Mouse (Mus musculus): ENCODE data around the gene Hist1h4f. TPM values are rescaled to one million over a fixed set of nuclear protein-coding genes. Genes with fewer than 3 reads are reported as not detected.

Hist1h4f gene
- polyA plus RNA-seq, 1 experiment, result 25.6 TPM

GRCm38 (mm10) chr13:23585442-23586098 lies 34.1 kb upstream of the Hist1h4f start:
- TF ChIP-seq POLR2A (IDR thresholded peaks at IDR 0.05; ENCODE audit: borderline replicate concordance, extremely low read depth, insufficient read depth, insufficient read length, poor library complexity, severe bottlenecking), result peak; percentile 51; the same call in 1 of the 2 replicates
- peak; percentile 98 for DNase-seq (ENCODE audit: low read depth)

DNA sequence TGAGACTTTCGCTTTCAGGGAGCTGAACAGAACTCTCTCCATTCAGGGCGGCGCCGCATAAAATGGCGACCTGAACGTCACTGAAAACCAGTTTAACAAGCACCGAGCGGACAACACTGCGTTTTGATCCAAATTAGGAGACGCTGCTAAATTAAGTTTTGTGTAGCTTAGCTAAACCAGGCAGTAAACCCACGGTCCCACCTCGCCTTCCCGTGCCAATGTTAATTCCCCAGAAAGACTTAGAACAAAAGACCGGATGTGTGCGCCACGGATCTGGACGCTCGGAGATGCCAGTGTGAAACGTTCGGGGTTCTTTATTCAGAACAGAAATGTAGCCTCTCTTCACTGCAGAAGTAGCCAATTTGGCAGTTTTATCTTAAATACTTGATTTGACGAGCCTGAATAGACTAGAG lies 33.6 kb upstream of the Hist1h4f start:
- TF ChIP-seq POLR2A (IDR thresholded peaks at IDR 0.05; ENCODE audit: borderline replicate concordance, extremely low read depth, insufficient read depth, insufficient read length, poor library complexity, severe bottlenecking) (peak; percentile 22; the same call in 1 of the 2 replicates), CTCF (IDR thresholded peaks at IDR 0.05; ENCODE audit: borderline replicate concordance, extremely low read depth, insufficient read depth, insufficient read length) (no peak)
- peak; percentile 88 for DNase-seq (ENCODE audit: low read depth)

DNA sequence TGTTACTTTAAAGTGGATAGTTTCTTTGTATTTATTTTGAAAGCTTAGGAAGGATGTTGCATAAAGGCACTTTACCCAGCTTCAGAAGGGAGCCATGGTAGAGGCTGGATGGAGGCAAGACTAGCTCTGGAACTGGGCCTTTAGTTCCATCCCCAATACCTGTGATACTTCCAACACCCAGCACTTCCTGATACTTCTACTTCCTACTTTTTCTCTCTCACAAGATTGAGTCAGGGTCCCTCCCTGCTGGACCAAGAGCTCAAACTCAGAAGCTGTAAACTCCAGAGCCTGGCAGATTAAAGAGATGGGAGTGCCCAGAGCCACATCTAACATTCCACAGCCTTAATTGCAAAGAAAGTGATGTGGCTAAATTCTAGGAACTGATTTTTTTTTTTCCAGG lies 32.9 kb upstream of the Hist1h4f start:
- TF ChIP-seq CTCF (IDR thresholded peaks at IDR 0.05; ENCODE audit: borderline replicate concordance, extremely low read depth, insufficient read depth, insufficient read length) (no peak), POLR2A (IDR thresholded peaks at IDR 0.05; ENCODE audit: borderline replicate concordance, extremely low read depth, insufficient read depth, insufficient read length, poor library complexity, severe bottlenecking) (no peak)
- DNase-seq (ENCODE audit: low read depth), result peak; percentile 42

GRCm38 (mm10) chr13:23583387-23584068 lies 32.1 kb upstream of the Hist1h4f start:
- TF ChIP-seq CTCF (IDR thresholded peaks at IDR 0.05; ENCODE audit: borderline replicate concordance, extremely low read depth, insufficient read depth, insufficient read length), result no peak
- no peak for TF ChIP-seq POLR2A (IDR thresholded peaks at IDR 0.05; ENCODE audit: borderline replicate concordance, extremely low read depth, insufficient read depth, insufficient read length, poor library complexity, severe bottlenecking)
- peak; percentile 26 for DNase-seq (ENCODE audit: low read depth)

DNA sequence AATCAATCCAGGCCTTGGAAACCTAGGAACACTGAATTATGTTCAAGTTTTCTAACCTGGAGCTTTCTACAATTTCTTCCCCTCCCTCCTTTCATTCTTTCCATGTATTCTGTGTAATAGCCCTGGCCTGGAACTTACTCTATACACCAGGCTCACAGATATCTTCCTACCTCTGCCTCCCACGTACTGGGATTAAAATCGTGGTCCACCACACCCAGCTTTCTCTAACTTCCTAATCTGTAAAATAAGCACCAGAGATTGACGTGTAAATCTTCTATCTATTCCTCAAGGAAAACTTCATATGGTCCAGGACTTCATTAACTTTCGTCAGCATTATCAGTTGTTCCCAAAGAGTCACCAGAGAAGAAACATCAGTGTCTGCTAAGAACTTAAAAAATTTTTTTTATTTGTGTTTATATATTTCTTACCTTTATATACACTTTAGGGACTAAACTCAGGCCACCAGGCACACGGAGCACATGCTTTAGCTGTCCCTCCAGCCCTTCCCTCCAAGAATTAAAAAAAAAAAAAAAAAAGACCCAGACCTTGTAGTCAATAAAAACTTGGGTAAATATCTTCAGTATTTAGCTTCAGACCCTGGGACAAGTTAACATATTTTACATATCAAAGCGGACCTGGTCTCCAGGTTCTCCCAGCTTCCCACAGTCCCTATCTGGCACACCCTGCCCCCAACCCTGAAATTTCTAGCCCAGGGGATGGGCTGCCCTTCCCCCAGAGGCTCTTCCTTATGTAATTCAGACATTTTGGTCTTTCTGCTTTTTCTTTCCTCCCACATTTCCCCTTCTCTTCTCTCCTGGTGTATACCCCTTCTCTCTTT lies 31.0 kb upstream of the Hist1h4f start:
- TF ChIP-seq CTCF (IDR thresholded peaks at IDR 0.05; ENCODE audit: borderline replicate concordance, extremely low read depth, insufficient read depth, insufficient read length) (no peak), POLR2A (IDR thresholded peaks at IDR 0.05; ENCODE audit: borderline replicate concordance, extremely low read depth, insufficient read depth, insufficient read length, poor library complexity, severe bottlenecking) (no peak)
- DNase-seq (ENCODE audit: low read depth), result peak; percentile 26

DNA sequence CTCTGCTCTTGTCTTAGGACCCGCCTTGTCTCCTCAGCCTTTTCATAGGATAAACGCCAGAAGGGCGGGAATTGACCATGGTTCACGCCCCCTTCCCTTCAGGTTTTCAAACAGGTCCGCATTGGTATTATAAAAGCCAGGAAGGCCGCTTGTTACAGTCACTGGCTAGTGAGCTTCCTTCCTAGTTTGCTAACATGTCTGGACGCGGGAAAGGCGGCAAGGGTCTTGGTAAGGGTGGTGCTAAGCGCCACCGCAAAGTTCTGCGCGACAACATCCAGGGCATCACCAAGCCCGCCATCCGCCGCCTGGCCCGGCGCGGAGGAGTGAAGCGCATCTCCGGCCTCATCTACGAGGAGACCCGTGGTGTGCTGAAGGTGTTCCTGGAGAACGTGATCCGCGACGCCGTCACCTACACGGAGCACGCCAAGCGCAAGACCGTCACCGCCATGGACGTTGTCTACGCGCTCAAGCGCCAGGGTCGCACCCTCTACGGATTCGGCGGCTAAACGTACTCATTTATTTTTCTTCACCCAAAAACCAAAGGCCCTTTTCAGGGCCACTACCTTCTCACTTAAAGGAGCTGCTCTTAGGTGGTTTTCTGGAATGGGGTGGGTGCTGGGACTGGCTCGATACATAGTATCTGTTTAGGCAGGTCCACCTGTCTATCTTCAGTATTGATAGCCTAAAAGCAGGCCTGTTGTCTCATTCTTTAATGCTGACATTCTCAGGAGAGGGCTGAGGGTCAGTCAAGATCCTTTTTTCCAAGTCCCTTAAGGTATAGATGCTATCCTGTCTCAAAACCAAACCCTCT lies 30.2 kb upstream of the Hist1h4f start, which contains the start of gene Hist1h4d:
Gene Hist1h4d, plus strand, starts transcription at position 191 of the 811 bp plus-strand sequence.
- TF ChIP-seq POLR2A (IDR thresholded peaks at IDR 0.05; ENCODE audit: borderline replicate concordance, extremely low read depth, insufficient read depth, insufficient read length, poor library complexity, severe bottlenecking) (peak; percentile 86; the same call in 1 of the 2 replicates), CTCF (IDR thresholded peaks at IDR 0.05; ENCODE audit: borderline replicate concordance, extremely low read depth, insufficient read depth, insufficient read length) (no peak)
- DNase-seq (ENCODE audit: low read depth), result peak; percentile 99

DNA sequence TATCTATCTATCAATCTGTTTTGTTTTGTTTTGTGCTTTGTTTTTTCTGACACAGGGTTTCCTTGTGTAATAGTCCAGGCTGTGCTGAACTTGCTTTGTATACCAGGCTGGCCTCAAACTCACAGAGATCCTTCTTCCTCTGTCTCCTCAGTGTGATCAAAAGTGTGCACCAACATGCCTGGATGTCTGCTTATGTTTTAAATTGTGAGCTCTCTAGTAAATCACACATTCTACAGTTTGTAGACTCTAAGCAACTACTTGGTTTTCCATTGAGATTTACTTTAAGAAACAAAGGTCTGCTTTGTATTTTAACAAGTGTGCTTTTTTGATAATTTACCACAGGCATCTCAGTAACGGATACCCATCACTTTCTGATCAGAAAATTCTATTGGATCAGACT lies 26.4 kb upstream of the Hist1h4f start:
- no peak for DNase-seq (ENCODE audit: low read depth)
- TF ChIP-seq POLR2A (IDR thresholded peaks at IDR 0.05; ENCODE audit: borderline replicate concordance, extremely low read depth, insufficient read depth, insufficient read length, poor library complexity, severe bottlenecking), result no peak
- no peak for TF ChIP-seq CTCF (IDR thresholded peaks at IDR 0.05; ENCODE audit: borderline replicate concordance, extremely low read depth, insufficient read depth, insufficient read length)

DNA sequence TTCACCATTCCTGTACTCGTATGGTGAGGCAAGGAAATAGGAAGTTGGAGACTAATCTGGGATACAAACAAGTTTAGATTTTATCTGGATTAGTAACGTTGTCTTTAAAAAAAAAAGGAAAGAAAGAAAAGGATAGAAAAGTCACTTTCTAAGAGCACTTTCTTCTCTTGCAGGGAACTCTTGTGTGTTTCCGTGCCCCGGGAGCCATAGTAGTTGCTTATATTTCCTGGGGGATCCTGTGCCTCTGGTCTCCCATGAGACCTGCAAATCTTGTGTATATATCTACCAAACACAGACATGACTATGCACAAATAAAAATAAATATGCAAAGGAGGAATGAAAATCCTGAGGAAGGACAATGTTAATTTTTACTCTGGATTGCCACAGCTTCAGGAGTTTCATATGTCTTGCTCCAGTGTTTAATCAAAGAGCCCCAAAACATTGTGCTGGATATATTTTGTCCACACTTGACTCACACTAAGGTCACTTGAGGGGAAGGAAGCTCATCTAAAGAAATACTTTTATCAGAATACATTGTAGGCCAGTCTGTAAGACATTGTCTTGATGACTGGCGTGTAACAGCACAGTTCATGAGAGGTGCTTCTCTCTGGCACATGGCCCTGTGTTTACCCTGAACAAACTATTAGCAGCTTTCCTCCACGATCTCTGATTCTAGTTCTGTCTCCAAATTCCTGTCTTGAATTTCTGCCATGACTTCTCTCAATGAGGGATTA lies 25.6 kb upstream of the Hist1h4f start:
- DNase-seq (ENCODE audit: low read depth), result peak; percentile 19
- TF ChIP-seq CTCF (IDR thresholded peaks at IDR 0.05; ENCODE audit: borderline replicate concordance, extremely low read depth, insufficient read depth, insufficient read length) (no peak), POLR2A (IDR thresholded peaks at IDR 0.05; ENCODE audit: borderline replicate concordance, extremely low read depth, insufficient read depth, insufficient read length, poor library complexity, severe bottlenecking) (no peak)

- peak; percentile 39 for DNase-seq (ENCODE audit: low read depth)
- TF ChIP-seq POLR2A (IDR thresholded peaks at IDR 0.05; ENCODE audit: borderline replicate concordance, extremely low read depth, insufficient read depth, insufficient read length, poor library complexity, severe bottlenecking), result no peak
- TF ChIP-seq CTCF (IDR thresholded peaks at IDR 0.05; ENCODE audit: borderline replicate concordance, extremely low read depth, insufficient read depth, insufficient read length), result no peak
These were observed 25.0 kb upstream of the Hist1h4f start for GRCm38 (mm10) chr13:23576351-23576881.

DNA sequence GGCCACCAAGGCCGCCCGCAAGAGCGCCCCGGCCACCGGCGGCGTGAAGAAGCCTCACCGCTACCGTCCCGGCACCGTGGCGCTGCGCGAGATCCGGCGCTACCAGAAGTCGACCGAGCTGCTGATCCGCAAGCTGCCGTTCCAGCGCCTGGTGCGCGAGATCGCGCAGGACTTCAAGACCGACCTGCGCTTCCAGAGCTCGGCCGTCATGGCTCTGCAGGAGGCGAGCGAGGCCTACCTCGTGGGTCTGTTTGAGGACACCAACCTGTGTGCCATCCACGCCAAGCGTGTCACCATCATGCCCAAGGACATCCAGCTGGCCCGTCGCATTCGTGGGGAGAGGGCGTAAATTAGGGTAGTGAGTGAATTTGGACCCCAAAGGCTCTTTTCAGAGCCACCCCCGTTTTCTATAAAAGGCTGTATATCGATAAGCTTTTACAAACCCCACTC lies 24.4 kb upstream of the Hist1h4f start:
- peak; percentile 32 for DNase-seq (ENCODE audit: low read depth)
